Mouse (Mus musculus) spleen, adult 2 months (tissue): ENCODE measurements at regions not wholly inside any gene's neighbourhood (a gene's known extent, or its start where the extent isn't known, plus 50 kb on each side); places are given as distances from the start of the nearest gene placed in this dataset.

ENCODE experiments used
- CTCF ChIP-seq: fragments of 200-500 bp; IDR thresholded peaks from 2 replicates; pipeline ENCODE4 v1.5.1; 2011; ENCODE audit warnings: mild to moderate bottlenecking, inconsistent platforms; ENCODE audit not compliant: insufficient read depth, insufficient read length, insufficient replicate concordance; ENCODE audit errors: extremely low read depth
- POLR2A ChIP-seq: fragments of 200-500 bp; IDR thresholded peaks from 2 replicates; pipeline ENCODE4 v1.6.1; 2011; ENCODE audit warnings: low read depth, low read length, inconsistent platforms

DNA sequence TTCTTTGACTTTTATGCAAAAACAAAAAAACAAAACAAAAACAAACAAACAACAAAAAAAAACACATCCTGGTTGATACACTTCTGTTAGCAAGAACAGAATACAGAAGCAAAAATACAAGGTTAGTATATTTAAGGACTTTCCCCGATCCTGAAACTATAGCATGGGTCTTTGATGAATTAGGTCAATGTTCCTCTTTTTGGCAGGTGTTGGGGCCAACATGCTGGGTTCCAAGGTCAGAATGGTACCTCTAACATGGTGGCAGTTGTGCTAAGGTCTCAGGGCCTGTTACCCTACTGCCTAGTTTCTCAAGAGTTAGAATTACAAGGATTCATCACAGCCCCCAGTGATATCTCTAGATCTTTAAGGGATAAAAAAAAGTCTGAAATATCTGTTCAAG lies 289.7 kb downstream of the Tns1 start:
- no peak for TF ChIP-seq POLR2A
- no peak for TF ChIP-seq CTCF
